Mouse (Mus musculus) small intestine, adult 2 months (tissue): ENCODE measurements around the gene Reg3d.

Experiments used
- CTCF ChIP-seq: fragments of 200-500 bp; IDR thresholded peaks from 2 replicates; pipeline ENCODE4 v1.5.1; 2012; ENCODE audit warnings: low read depth, mild to moderate bottlenecking, control low read depth, inconsistent platforms, low read length, moderate library complexity, mixed read lengths; ENCODE audit not compliant: insufficient replicate concordance, insufficient read length; ENCODE audit errors: extremely low read depth
- POLR2A ChIP-seq: fragments of 200-500 bp; IDR thresholded peaks from 2 replicates; pipeline ENCODE4 v1.6.1; 2012; ENCODE audit warnings: low read depth, mild to moderate bottlenecking, control low read depth, inconsistent platforms, low read length, moderate library complexity

- TF ChIP-seq CTCF, result no peak
- TF ChIP-seq POLR2A, result no peak
Measured at GRCm38 (mm10) chr6:78425497-78425896, 46.8 kb upstream of the Reg3d start.
